9 mouse cellular contexts compared by ENCODE assay signal in genomic region chr15:78596914-78597313, GRCm38 (mm10). TPM values are rescaled to one million over a fixed set of nuclear protein-coding genes. Genes with fewer than 3 reads are reported as not detected.
DNase-seq lines count a peak whose midpoint lies in the region; ATAC-seq and TF ChIP-seq lines count a peak whose summit lies in the region.
"Had no signal": no experiment of that assay in that cellular context is flagged by ENCODE, and none has a peak within 500 bp of the region (broad histone marks: within the 10 kb centered on the region; RNA-seq: fewer than 3 reads in every experiment).

Gene Cyth4 (plus strand): TSS chr15:78597047.

- H3K4me1 ChIP-seq in hindbrain, embryonic 13.5 days (replicated peaks), result peaks cover 4% of the 10 kb centered on the region; the same call in 1 of the 2 replicates
- H3K4me1 ChIP-seq in hindbrain, embryonic 16.5 days (ENCODE audit: control insufficient read depth, insufficient read depth, low read depth, low read length), result no peaks in the 10 kb centered on the region
- no peaks in the 10 kb centered on the region for H3K4me1 ChIP-seq in kidney, adult 2 months (ENCODE audit: control insufficient read depth, insufficient read depth, low read length)
- H3K4me1 ChIP-seq in liver, embryonic 13.5 days (replicated peaks), result peaks cover 10% of the 10 kb centered on the region; the same call in 1 of the 2 replicates
- H3K4me1 ChIP-seq in small intestine, adult 2 months (ENCODE audit: control insufficient read depth, insufficient read depth, insufficient read length, low read length), result peaks cover 9% of the 10 kb centered on the region

- H3K9me3 ChIP-seq in hindbrain, embryonic 13.5 days, result no peaks in the 10 kb centered on the region
- no peaks in the 10 kb centered on the region for H3K9me3 ChIP-seq in hindbrain, embryonic 16.5 days (ENCODE audit: control insufficient read depth, low read length)
- no peaks in the 10 kb centered on the region for H3K9me3 ChIP-seq in liver, embryonic 13.5 days (replicated peaks)
- H3K9me3 ChIP-seq: G1E had no signal

- no peak for TF ChIP-seq POLR2A in kidney, adult 2 months (IDR thresholded peaks at IDR 0.05; ENCODE audit: low read depth, low read length)
- no peak for TF ChIP-seq POLR2A in small intestine, adult 2 months (IDR thresholded peaks at IDR 0.05; ENCODE audit: low read depth, low read length)

- 0 out of 2 replicates have a peak, but pooled peaks cover 5% of the 10 kb centered on the region for H3K27me3 ChIP-seq in hindbrain, embryonic 13.5 days
- H3K27me3 ChIP-seq in hindbrain, embryonic 16.5 days (replicated peaks; ENCODE audit: control insufficient read depth, insufficient read depth, low read length), result no peaks in the 10 kb centered on the region
- no peaks in the 10 kb centered on the region for H3K27me3 ChIP-seq in kidney, adult 2 months (replicated peaks; ENCODE audit: control insufficient read depth, insufficient read depth, low read length)
- no peaks in the 10 kb centered on the region for H3K27me3 ChIP-seq in liver, embryonic 13.5 days
- H3K27me3 ChIP-seq in small intestine, adult 2 months (ENCODE audit: control insufficient read depth, insufficient read depth, low read length), result no peaks in the 10 kb centered on the region

- 85% methylated on average over 7 of the region's 7 CpGs for WGBS in hindbrain, embryonic 13.5 days
- WGBS in hindbrain, embryonic 16.5 days, result 78% methylated on average over 7 of the region's 7 CpGs
- WGBS in kidney, adult 2 months, result 68% methylated on average over 7 of the region's 7 CpGs
- 11% methylated on average over 7 of the region's 7 CpGs for WGBS in liver, embryonic 13.5 days (ENCODE audit: insufficient replicate concordance)
- whole genome bisulfite sequencing in small intestine, adult 2 months, result 65% methylated on average over 7 of the region's 7 CpGs

- H3K36me3 ChIP-seq in hindbrain, embryonic 13.5 days, result no peaks in the 10 kb centered on the region
- H3K36me3 ChIP-seq in hindbrain, embryonic 16.5 days (ENCODE audit: control insufficient read depth, insufficient read depth, low read length), result no peaks in the 10 kb centered on the region
- H3K36me3 ChIP-seq in kidney, adult 2 months (ENCODE audit: control insufficient read depth, insufficient read depth, low read length), result no peaks in the 10 kb centered on the region
- H3K36me3 ChIP-seq in liver, embryonic 13.5 days, result no peaks in the 10 kb centered on the region
- no peaks in the 10 kb centered on the region for H3K36me3 ChIP-seq in small intestine, adult 2 months (ENCODE audit: control insufficient read depth, insufficient read depth, low read length)
- H3K36me3 ChIP-seq: G1E had no signal

- no peak within 1 kb of the TSS for H3K4me3 ChIP-seq in hindbrain, embryonic 13.5 days
- H3K4me3 ChIP-seq in hindbrain, embryonic 16.5 days (ENCODE audit: low read length), result no peak within 1 kb of the TSS
- peak within 1 kb of the TSS; percentile 31; the same call in 1 of the 2 replicates for H3K4me3 ChIP-seq in kidney, adult 2 months (ENCODE audit: insufficient read depth, low read depth, low read length)
- H3K4me3 ChIP-seq in liver, embryonic 13.5 days (replicated peaks), result peak within 1 kb of the TSS; percentile 37
- H3K4me3 ChIP-seq in small intestine, adult 2 months (ENCODE audit: low read depth, low read length), result peak within 1 kb of the TSS; percentile 62

- ATAC-seq in hindbrain, embryonic 13.5 days (ENCODE audit: low FRiP score), result no peak
- no peak for ATAC-seq in hindbrain, embryonic 16.5 days
- ATAC-seq in erythroid progenitor cell, adult 5-6 weeks (replicated peaks; ENCODE audit: low FRiP score, poor library complexity, severe bottlenecking), result no peak
- peak; percentile 37; the same call in 1 of the 2 replicates for ATAC-seq in liver, embryonic 13.5 days (ENCODE audit: low read depth)

- no peak within 1 kb of the TSS for H3K9ac ChIP-seq in hindbrain, embryonic 13.5 days
- no peak within 1 kb of the TSS for H3K9ac ChIP-seq in hindbrain, embryonic 16.5 days (ENCODE audit: low read depth, low read length)
- peak within 1 kb of the TSS; percentile 50; the same call in 1 of the 2 replicates for H3K9ac ChIP-seq in liver, embryonic 13.5 days

- TF ChIP-seq CTCF in kidney, adult 2 months (conservative IDR thresholded peaks at IDR 0.05; ENCODE audit: insufficient read depth, insufficient read length, low read depth, low read length), result no peak
- TF ChIP-seq CTCF in small intestine, adult 2 months (IDR thresholded peaks at IDR 0.05; ENCODE audit: extremely low read depth, insufficient read length, insufficient replicate concordance, low read depth, low read length), result no peak

- DNase-seq in kidney, adult 2 months, result peak; percentile 62
- peak; percentile 18 for DNase-seq in liver, embryonic 13.5 days
- DNase-seq in Muller cell, postnatal 12 days (ENCODE audit: inconsistent ontology term), result no peak
- DNase-seq in frontal cortex, postnatal 36 days (ENCODE audit: low spot score in 2 of 2), result no peak

- H3K27ac ChIP-seq in hindbrain, embryonic 13.5 days, result peak within 1 kb of the TSS; percentile 9; the same call in 1 of the 2 replicates
- no peak within 1 kb of the TSS for H3K27ac ChIP-seq in hindbrain, embryonic 16.5 days (ENCODE audit: low read depth, low read length)
- peak within 1 kb of the TSS; percentile 26; the same call in 1 of the 2 replicates for H3K27ac ChIP-seq in kidney, adult 2 months (ENCODE audit: insufficient read depth, low read depth, low read length)
- H3K27ac ChIP-seq in liver, embryonic 13.5 days, result peak within 1 kb of the TSS; percentile 67
- peak within 1 kb of the TSS; percentile 38 for H3K27ac ChIP-seq in small intestine, adult 2 months (ENCODE audit: insufficient read depth, low read depth, low read length)

- no peak within 1 kb of the TSS for H3K4me2 ChIP-seq in hindbrain, embryonic 13.5 days
- no peak within 1 kb of the TSS for H3K4me2 ChIP-seq in hindbrain, embryonic 16.5 days (ENCODE audit: low read length)
- peak within 1 kb of the TSS; percentile 29 for H3K4me2 ChIP-seq in liver, embryonic 13.5 days

RNA-seq across cellular contexts. Expression of gene Cyth4, which starts in this region (rescaled TPM):
- 6.8 and 7.7 TPM in 2 replicates for polyA plus RNA-seq in hindbrain, embryonic 13.5 days (2015; fragmentation: Nextera tagmentation; extraction: Ambion mirVana)
- polyA plus RNA-seq in hindbrain, embryonic 16.5 days (2015; fragmentation: Nextera tagmentation; extraction: Ambion mirVana), result 6.2 and 6.4 TPM in 2 replicates
- 11.2 and 18.4 TPM in 2 replicates for total RNA-seq in erythroid progenitor cell, adult 5-6 weeks (2015; ENCODE audit: low replicate concordance)
- 16.3 and 20.8 TPM in 2 replicates for total RNA-seq in erythroid progenitor cell, adult 5-6 weeks (2017; ENCODE audit: low replicate concordance)
- 10.6 and 12.1 TPM in 2 replicates for polyA plus RNA-seq in kidney, adult 2 months (2012; rRNA removed)
- 11.9 and 12.5 TPM in 2 replicates for polyA plus RNA-seq in liver, embryonic 13.5 days (2015; fragmentation: Nextera tagmentation; extraction: Ambion mirVana)
- 11.2 and 12.7 TPM in 2 replicates for polyA plus RNA-seq in small intestine, adult 2 months (2012; rRNA removed)

Comparison
In these comparisons a context has a peak if more than half of its experiments do, and no peak if none do; other contexts are left out.
1. H3K4me3 ChIP-seq: peak in kidney, adult 2 months (single experiment), liver, embryonic 13.5 days (single experiment) and small intestine, adult 2 months (single experiment); none in hindbrain, embryonic 13.5 days (single experiment) and hindbrain, embryonic 16.5 days (single experiment).
2. DNase-seq: peak in kidney, adult 2 months (single experiment) and liver, embryonic 13.5 days (single experiment); none in Muller cell, postnatal 12 days (single experiment) and frontal cortex, postnatal 36 days (0 of 2).